8 mouse cellular contexts compared by ENCODE assay signal in the genomic region with DNA sequence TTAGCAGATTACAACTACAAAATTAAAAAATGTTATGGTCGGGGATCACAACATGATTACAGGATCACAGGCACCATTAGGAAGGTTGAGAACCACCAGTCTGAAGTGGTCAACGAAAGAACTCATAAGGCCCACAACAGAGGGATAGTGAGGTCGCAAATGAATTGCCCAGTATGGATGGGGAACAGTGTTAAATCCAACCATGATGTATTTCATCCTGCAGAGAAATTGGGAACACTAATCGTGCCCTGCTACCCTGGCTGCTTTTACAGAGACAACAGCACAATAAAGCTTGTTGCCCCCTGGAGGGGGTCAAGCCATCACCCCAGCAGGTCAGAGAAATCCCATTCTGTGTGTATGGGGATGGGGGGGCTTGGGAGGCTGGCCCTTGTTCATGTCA. TPM values are rescaled to one million over a fixed set of nuclear protein-coding genes. Genes with fewer than 3 reads are reported as not detected.
DNase-seq lines count a peak whose midpoint lies in the region; ATAC-seq and TF ChIP-seq lines count a peak whose summit lies in the region.

No protein-coding gene starts in this region.

- H3K79me3 ChIP-seq in C2C12 (ENCODE audit: low read depth), result peaks cover 48% of the 10 kb centered on the region

- no peak for TF ChIP-seq CTCF in heart, adult 2 months (IDR thresholded peaks at IDR 0.05)
- no peak for TF ChIP-seq CTCF in C2C12 (IDR thresholded peaks at IDR 0.05; ENCODE audit: control insufficient read depth, insufficient read depth, insufficient read length)
- no peak for TF ChIP-seq CTCF in lung, adult 2 months (IDR thresholded peaks at IDR 0.05; ENCODE audit: insufficient read depth, low read length)

- peak overlapping the region; percentile 98 for H3K4me2 ChIP-seq in forebrain, embryonic 16.5 days (ENCODE audit: low read length)
- peak overlapping the region; percentile 91 for H3K4me2 ChIP-seq in liver, embryonic 15.5 days

- ATAC-seq in forebrain, embryonic 16.5 days, result no peak
- no peak for ATAC-seq in liver, embryonic 15.5 days (ENCODE audit: insufficient read depth)

- 0 out of 2 replicates have a peak overlapping the region, but pooled peaks have one; percentile 97 for H3K27ac ChIP-seq in heart, embryonic 10.5 days
- no peak overlapping the region for H3K27ac ChIP-seq in heart, adult 2 months
- H3K27ac ChIP-seq in forebrain, embryonic 16.5 days (ENCODE audit: low read length), result no peak overlapping the region
- peak overlapping the region; percentile 88; the same call in 1 of the 2 replicates for H3K27ac ChIP-seq in liver, embryonic 15.5 days (replicated peaks)

- peaks cover 5% of the 10 kb centered on the region for H3K79me2 ChIP-seq in heart, adult 2 months (replicated peaks; ENCODE audit: control insufficient read depth, insufficient read depth, low read length)
- H3K79me2 ChIP-seq in C2C12 (ENCODE audit: control insufficient read depth, insufficient read depth), result peaks cover 71% of the 10 kb centered on the region

- WGBS in heart, embryonic 10.5 days, result 66% methylated on average over 4 of the region's 4 CpGs
- 57% methylated on average over 4 of the region's 4 CpGs for WGBS in heart, adult 2 months
- 64% methylated on average over 4 of the region's 4 CpGs for WGBS in forebrain, embryonic 16.5 days
- 47% methylated on average over 4 of the region's 4 CpGs for WGBS in liver, embryonic 15.5 days (ENCODE audit: insufficient replicate concordance)
- 63% methylated on average over 4 of the region's 4 CpGs for WGBS in lung, adult 2 months

- peaks cover 31% of the 10 kb centered on the region for H3K4me1 ChIP-seq in heart, embryonic 10.5 days
- H3K4me1 ChIP-seq in heart, adult 2 months (ENCODE audit: control insufficient read depth, insufficient read depth, low read length), result peaks cover 5% of the 10 kb centered on the region
- H3K4me1 ChIP-seq in forebrain, embryonic 16.5 days (replicated peaks; ENCODE audit: control insufficient read depth, insufficient read depth, low read length), result peaks cover 31% of the 10 kb centered on the region
- H3K4me1 ChIP-seq in liver, embryonic 15.5 days (replicated peaks), result peaks cover 64% of the 10 kb centered on the region
- peaks cover 4% of the 10 kb centered on the region for H3K4me1 ChIP-seq in lung, adult 2 months (ENCODE audit: control insufficient read depth, insufficient read depth, low read length)

- H3ac ChIP-seq in C2C12 (ENCODE audit: control insufficient read depth, insufficient read length, low read depth), result no peak overlapping the region

- H3K9me3 ChIP-seq in heart, embryonic 10.5 days, result no peaks in the 10 kb centered on the region
- H3K9me3 ChIP-seq in forebrain, embryonic 16.5 days (ENCODE audit: control insufficient read depth, low read length), result no peaks in the 10 kb centered on the region
- no peaks in the 10 kb centered on the region for H3K9me3 ChIP-seq in liver, embryonic 15.5 days (replicated peaks)

- no peak for TF ChIP-seq EP300 in heart, adult 2 months (IDR thresholded peaks at IDR 0.05; ENCODE audit: insufficient read depth, low read depth, low read length)

- peaks cover 64% of the 10 kb centered on the region for H3K36me3 ChIP-seq in heart, embryonic 10.5 days
- H3K36me3 ChIP-seq in heart, adult 2 months (ENCODE audit: control insufficient read depth, insufficient read depth, low read length), result peaks cover 5% of the 10 kb centered on the region; the same call in 1 of the 2 replicates
- H3K36me3 ChIP-seq in C2C12 (ENCODE audit: control insufficient read depth, insufficient read depth), result peaks cover 80% of the 10 kb centered on the region
- peaks cover 33% of the 10 kb centered on the region for H3K36me3 ChIP-seq in forebrain, embryonic 16.5 days (ENCODE audit: control insufficient read depth, insufficient read depth)
- peaks cover 71% of the 10 kb centered on the region for H3K36me3 ChIP-seq in liver, embryonic 15.5 days (replicated peaks)

- DNase-seq in heart, embryonic 10.5 days (ENCODE audit: low spot score), result no peak
- DNase-seq in heart, adult 2 months, result no peak
- no peak for DNase-seq in cerebellum, postnatal 25 days
- no peak for DNase-seq in adrenal gland, adult 8-10 months
- no peak for DNase-seq in lung, adult 2 months

- H3K4me3 ChIP-seq in heart, embryonic 10.5 days, result peak overlapping the region; percentile 95
- no peak overlapping the region for H3K4me3 ChIP-seq in heart, adult 2 months
- peak overlapping the region; percentile 97 for H3K4me3 ChIP-seq in C2C12 (ENCODE audit: insufficient read depth, poor library complexity, severe bottlenecking)
- H3K4me3 ChIP-seq in forebrain, embryonic 16.5 days (replicated peaks; ENCODE audit: low read length), result peak overlapping the region; percentile 88
- H3K4me3 ChIP-seq in liver, embryonic 15.5 days (replicated peaks), result peak overlapping the region; percentile 81
- H3K4me3 ChIP-seq in lung, adult 2 months (replicated peaks; ENCODE audit: extremely low read depth, low read depth, low read length), result no peak overlapping the region

- no peak overlapping the region for H3K9ac ChIP-seq in heart, adult 2 months (ENCODE audit: low read depth, low read length)
- H3K9ac ChIP-seq in forebrain, embryonic 16.5 days (replicated peaks; ENCODE audit: low read depth, low read length), result peak overlapping the region; percentile 0; the same call in 1 of the 2 replicates
- H3K9ac ChIP-seq in liver, embryonic 15.5 days, result peak overlapping the region; percentile 84

- TF ChIP-seq POLR2A in heart, adult 2 months (IDR thresholded peaks at IDR 0.05; ENCODE audit: insufficient read depth, low read depth, low read length), result no peak
- TF ChIP-seq POLR2A in lung, adult 2 months (IDR thresholded peaks at IDR 0.05; ENCODE audit: borderline replicate concordance, extremely low read depth, low read depth, low read length), result no peak

- intact Hi-C loops in heart, adult 2 months (cut with DNase I), result no loop called here

- H3K27me3 ChIP-seq in heart, embryonic 10.5 days (ENCODE audit: insufficient read depth, poor library complexity, severe bottlenecking), result no peaks in the 10 kb centered on the region
- H3K27me3 ChIP-seq in heart, adult 2 months (ENCODE audit: control insufficient read depth, insufficient read depth, low read length), result no peaks in the 10 kb centered on the region
- H3K27me3 ChIP-seq in C2C12 (ENCODE audit: control insufficient read depth, insufficient read depth, insufficient read length), result no peaks in the 10 kb centered on the region
- H3K27me3 ChIP-seq in forebrain, embryonic 16.5 days (replicated peaks; ENCODE audit: control insufficient read depth, insufficient read depth, low read length), result no peaks in the 10 kb centered on the region
- no peaks in the 10 kb centered on the region for H3K27me3 ChIP-seq in liver, embryonic 15.5 days

TF ChIP-seq in C2C12, 6 proteins besides CTCF, POLR2A, EP300 and RAD21 (continues in another document):
- TF ChIP-seq MYOD1 (IDR thresholded peaks at IDR 0.05; ENCODE audit: control insufficient read depth, insufficient read length, low read depth), result no peak
- TF ChIP-seq MAX (IDR thresholded peaks at IDR 0.05), result no peak

RNA-seq across cellular contexts. Expression of gene Ranbp1, which starts 1.7 kb away (rescaled TPM):
- polyA plus RNA-seq in heart, embryonic 10.5 days (2016; fragmentation: Nextera tagmentation; extraction: Ambion mirVana), result 601 and 873 TPM in 2 replicates
- 10 to 100 TPM; 40.1 to 41.2 TPM for total RNA-seq in heart, adult 2 months (2021)
- polyA plus RNA-seq in heart, adult 2 months (2012; rRNA removed), result 20.9 and 25.1 TPM in 2 replicates
- polyA plus RNA-seq in C2C12 (2012; fragmentation: generic; extraction: Trizol), result 422 TPM
- 370 and 388 TPM in 2 replicates for polyA plus RNA-seq in forebrain, embryonic 16.5 days (2015; fragmentation: Nextera tagmentation; extraction: Ambion mirVana)
- polyA plus RNA-seq in liver, embryonic 15.5 days (2015; fragmentation: Nextera tagmentation; extraction: Ambion mirVana), result 210 and 237 TPM in 2 replicates
- 100 to 1,000 TPM in 3 of 4 experiments, 10 to 100 TPM in 1; 98.7 to 146 (median 114) TPM for total RNA-seq in adrenal gland, adult 8-10 months (2022)
- polyA plus RNA-seq in lung, adult 2 months (2012; rRNA removed), result 31.5 and 34.8 TPM in 2 replicates

RNA-seq across cellular contexts. Expression of gene Trmt2a, which starts 1.8 kb away (rescaled TPM):
- 83.3 and 111 TPM in 2 replicates for polyA plus RNA-seq in heart, embryonic 10.5 days (2016; fragmentation: Nextera tagmentation; extraction: Ambion mirVana)
- 10 to 100 TPM; 19.6 to 19.8 TPM for total RNA-seq in heart, adult 2 months (2021)
- polyA plus RNA-seq in heart, adult 2 months (2012; rRNA removed), result 26.8 and 32.4 TPM in 2 replicates
- 79.2 TPM for polyA plus RNA-seq in C2C12 (2012; fragmentation: generic; extraction: Trizol)
- 118 and 139 TPM in 2 replicates for polyA plus RNA-seq in forebrain, embryonic 16.5 days (2015; fragmentation: Nextera tagmentation; extraction: Ambion mirVana)
- polyA plus RNA-seq in liver, embryonic 15.5 days (2015; fragmentation: Nextera tagmentation; extraction: Ambion mirVana), result 51.7 and 56.5 TPM in 2 replicates
- 10 to 100 TPM; 49.8 to 66.4 (median 59.1) TPM for total RNA-seq in adrenal gland, adult 8-10 months (2022)
- 41.9 and 55.2 TPM in 2 replicates for polyA plus RNA-seq in lung, adult 2 months (2012; rRNA removed)

RNA-seq across cellular contexts. Expression of gene Gm49776, which starts 7.9 kb away (rescaled TPM):
- polyA plus RNA-seq in heart, embryonic 10.5 days (2016; fragmentation: Nextera tagmentation; extraction: Ambion mirVana), result 1.4 and 4.0 TPM in 2 replicates
- total RNA-seq in heart, adult 2 months (2021), result not detected
- polyA plus RNA-seq in heart, adult 2 months (2012; rRNA removed), result not detected in 2 replicates
- polyA plus RNA-seq in C2C12 (2012; fragmentation: generic; extraction: Trizol), result 0.46 TPM
- polyA plus RNA-seq in forebrain, embryonic 16.5 days (2015; fragmentation: Nextera tagmentation; extraction: Ambion mirVana), result 2.0 TPM in 1 of 2 replicates, not detected in the other
- not detected in 2 replicates for polyA plus RNA-seq in liver, embryonic 15.5 days (2015; fragmentation: Nextera tagmentation; extraction: Ambion mirVana)
- total RNA-seq in adrenal gland, adult 8-10 months (2022), result not detected
- 0.34 TPM in 1 of 2 replicates, not detected in the other for polyA plus RNA-seq in lung, adult 2 months (2012; rRNA removed)

RNA-seq across cellular contexts. Expression of gene Zdhhc8, which starts 15.3 kb away (rescaled TPM):
- polyA plus RNA-seq in heart, embryonic 10.5 days (2016; fragmentation: Nextera tagmentation; extraction: Ambion mirVana), result 21.2 and 27.5 TPM in 2 replicates
- total RNA-seq in heart, adult 2 months (2021), result 10 to 100 TPM; 19.6 to 22.7 TPM
- 36.0 and 51.5 TPM in 2 replicates for polyA plus RNA-seq in heart, adult 2 months (2012; rRNA removed)
- 37.4 TPM for polyA plus RNA-seq in C2C12 (2012; fragmentation: generic; extraction: Trizol)
- polyA plus RNA-seq in forebrain, embryonic 16.5 days (2015; fragmentation: Nextera tagmentation; extraction: Ambion mirVana), result 15.1 and 17.4 TPM in 2 replicates
- 1.6 and 2.2 TPM in 2 replicates for polyA plus RNA-seq in liver, embryonic 15.5 days (2015; fragmentation: Nextera tagmentation; extraction: Ambion mirVana)
- total RNA-seq in adrenal gland, adult 8-10 months (2022), result 10 to 100 TPM; 20.5 to 33.0 (median 27.2) TPM
- polyA plus RNA-seq in lung, adult 2 months (2012; rRNA removed), result 98.7 and 124 TPM in 2 replicates

RNA-seq across cellular contexts. Expression of gene Ccdc188, which starts 32.6 kb away (rescaled TPM):
- not detected in 2 replicates for polyA plus RNA-seq in heart, embryonic 10.5 days (2016; fragmentation: Nextera tagmentation; extraction: Ambion mirVana)
- total RNA-seq in heart, adult 2 months (2021), result not detected
- polyA plus RNA-seq in heart, adult 2 months (2012; rRNA removed), result not detected in 2 replicates
- 0.04 TPM for polyA plus RNA-seq in C2C12 (2012; fragmentation: generic; extraction: Trizol)
- 0.19 TPM in 1 of 2 replicates, not detected in the other for polyA plus RNA-seq in forebrain, embryonic 16.5 days (2015; fragmentation: Nextera tagmentation; extraction: Ambion mirVana)
- not detected in 2 replicates for polyA plus RNA-seq in liver, embryonic 15.5 days (2015; fragmentation: Nextera tagmentation; extraction: Ambion mirVana)
- total RNA-seq in adrenal gland, adult 8-10 months (2022), result not detected
- not detected in 2 replicates for polyA plus RNA-seq in lung, adult 2 months (2012; rRNA removed)

Comparison
In these comparisons a context has a peak if more than half of its experiments do, and no peak if none do; other contexts are left out.
1. H3K27ac ChIP-seq: peak in heart, embryonic 10.5 days (single experiment) and liver, embryonic 15.5 days (single experiment); none in heart, adult 2 months (single experiment) and forebrain, embryonic 16.5 days (single experiment).
2. H3K4me3 ChIP-seq: peak in heart, embryonic 10.5 days (single experiment), C2C12 (single experiment), forebrain, embryonic 16.5 days (single experiment) and liver, embryonic 15.5 days (single experiment); none in heart, adult 2 months (single experiment) and lung, adult 2 months (single experiment).